Mouse (Mus musculus) midbrain, embryonic 16.5 days (tissue): ENCODE data around the gene Pdha1. TPM values are rescaled to one million over a fixed set of nuclear protein-coding genes. Genes with fewer than 3 reads are reported as not detected.

Experiments used
- ATAC-seq: fragments of 200-750 bp; cut with Nextera tagmentation; 2 replicates; pipeline ENCODE4 v1.8.0; 2017; ENCODE audit warnings: moderate TSS enrichment
- H3K27ac ChIP-seq: fragments of 300-500 bp; sonication (generic); 2 replicates; pipeline ENCODE4 v1.5.1; 2014; ENCODE audit warnings: mild to moderate bottlenecking, low read length, mixed read lengths
- H3K27me3 ChIP-seq: fragments of 300-500 bp; sonication (generic); 2 replicates; pipeline ENCODE4 v1.6.1; 2014; ENCODE audit warnings: low read depth, low read length, mixed read lengths; ENCODE audit not compliant: control insufficient read depth, insufficient read depth
- H3K36me3 ChIP-seq: fragments of 300-500 bp; sonication (generic); 2 replicates; pipeline ENCODE4 v1.6.1; 2014; ENCODE audit warnings: mild to moderate bottlenecking, low read length, moderate library complexity, mixed read lengths; ENCODE audit not compliant: control insufficient read depth, insufficient read depth
- H3K4me1 ChIP-seq: fragments of 300-500 bp; sonication (generic); 2 replicates; pipeline ENCODE4 v1.6.1; 2014; ENCODE audit warnings: mild to moderate bottlenecking, low read length, mixed read lengths; ENCODE audit not compliant: control insufficient read depth, insufficient read depth
- H3K4me2 ChIP-seq: fragments of 300-500 bp; sonication (generic); 2 replicates; pipeline ENCODE4 v1.6.1; 2014; ENCODE audit warnings: mild to moderate bottlenecking, low read length, mixed read lengths
- H3K4me3 ChIP-seq: fragments of 300-500 bp; sonication (generic); 2 replicates; pipeline ENCODE4 v1.5.1; 2014; ENCODE audit warnings: low read depth, mild to moderate bottlenecking, low read length, moderate library complexity, mixed read lengths
- H3K9ac ChIP-seq: fragments of 300-500 bp; sonication (generic); 2 replicates; pipeline ENCODE4 v1.6.1; 2014; ENCODE audit warnings: low read depth, low read length, mixed read lengths
- H3K9me3 ChIP-seq: fragments of 300-500 bp; sonication (generic); replicated peaks from 2 replicates; pipeline ENCODE4 v1.6.1; 2014; ENCODE audit warnings: mild to moderate bottlenecking, low read length, mixed read lengths; ENCODE audit not compliant: control insufficient read depth, poor library complexity, severe bottlenecking
- WGBS: fragments of 180-500 bp; shearing (Covaris S2); extraction: QIAGEN DNeasy Blood & Tissue Kit; methylation state at CpG from one replicate; pipeline ENCODE4 v1.1.7; 2014; 5-methylcytosine and 5-hydroxymethylcytosine counted together
- polyA plus RNA-seq: library from polyadenylated mRNA; unstranded; fragments of >200 nt; fragmentation: Nextera tagmentation; extraction: Ambion mirVana; gene quantifications from 2 replicates; pipeline ENCODE4 v1.2.1, GENCODE M21; 2015

Gene Pdha1
- polyA plus RNA-seq, 1 experiment from 2014 or later: 164 TPM

DNA sequence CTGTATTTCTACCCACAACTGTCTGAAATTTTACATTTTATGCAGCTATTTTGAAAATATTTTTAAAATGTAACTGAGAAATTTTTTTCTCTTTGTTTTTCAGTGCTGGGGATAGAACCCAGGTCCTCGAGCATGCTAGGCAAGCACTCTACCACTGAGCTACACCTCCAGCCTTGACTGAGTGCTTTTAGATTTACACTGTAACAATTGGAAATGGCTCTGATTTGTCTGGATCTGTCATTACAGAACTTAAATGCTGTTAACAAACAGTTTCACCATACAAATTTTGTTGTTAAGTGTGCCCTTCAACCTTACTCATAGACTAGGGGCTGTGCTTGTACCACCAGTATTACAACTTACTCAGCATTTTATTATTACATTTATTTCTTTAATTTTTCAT is 46.2 kb downstream of the Pdha1 start:
- Histone ChIP-seq H3K4me2 (no peak overlapping the region), H3K27ac (no peak overlapping the region), H3K9ac (no peak overlapping the region), H3K36me3 (no peaks in the 10 kb centered on the region), H3K27me3 (no peaks in the 10 kb centered on the region), H3K9me3 (0 out of 2 replicates have a peak, but pooled peaks cover 2% of the 10 kb centered on the region), H3K4me1 (no peaks in the 10 kb centered on the region), H3K4me3 (no peak overlapping the region)
- ATAC-seq: no peak
- WGBS: 92% methylated on average over 1 of the region's 1 CpGs

Other genes with a start within 250 kb of the Pdha1 start
- 0.21 and 0.22 TPM in 2 replicates for gene Map3k15, start 150.0 kb downstream of the Pdha1 start, polyA plus RNA-seq